Mouse (Mus musculus) cerebellum, postnatal 4 days (tissue): ENCODE data around the gene Olfr976.
"Not testable (repeated sequence)": the region's sequence is repeated elsewhere in the genome, so short reads cannot be mapped to it uniquely, and the experiment has no call there.

ENCODE experiments used
- DNase-seq, 2 experiments: peaks; one replicate each; pipeline ENCODE4 v3.0.0; 2022; ENCODE audit warnings: low spot score in 2 of 2, mixed read lengths in 1 of 2

The Olfr976 gene

DNA sequence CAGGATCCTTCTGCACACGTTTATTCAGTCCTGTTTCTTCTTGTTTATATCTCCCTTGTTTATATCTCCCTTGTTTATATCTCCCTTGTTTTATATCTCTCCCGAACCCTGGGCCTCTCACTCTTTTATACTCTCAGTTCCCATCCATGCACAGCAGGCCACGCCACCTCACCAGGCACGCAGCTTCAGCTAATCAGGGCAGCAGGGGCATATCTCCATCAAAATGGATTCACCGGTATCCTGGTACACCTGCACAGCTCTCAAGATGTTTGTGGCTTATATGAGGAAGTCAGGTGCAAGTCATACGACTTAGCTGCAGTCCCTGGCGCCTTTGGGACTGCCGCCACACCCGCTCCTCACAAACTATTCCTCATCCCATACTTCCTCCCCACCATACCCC is at the start of gene Olfr976:
Gene Olfr976 (minus strand): TSS at position 101 of the 400 bp plus-strand sequence.
- DNase-seq, result not testable (repeated sequence)

DNA sequence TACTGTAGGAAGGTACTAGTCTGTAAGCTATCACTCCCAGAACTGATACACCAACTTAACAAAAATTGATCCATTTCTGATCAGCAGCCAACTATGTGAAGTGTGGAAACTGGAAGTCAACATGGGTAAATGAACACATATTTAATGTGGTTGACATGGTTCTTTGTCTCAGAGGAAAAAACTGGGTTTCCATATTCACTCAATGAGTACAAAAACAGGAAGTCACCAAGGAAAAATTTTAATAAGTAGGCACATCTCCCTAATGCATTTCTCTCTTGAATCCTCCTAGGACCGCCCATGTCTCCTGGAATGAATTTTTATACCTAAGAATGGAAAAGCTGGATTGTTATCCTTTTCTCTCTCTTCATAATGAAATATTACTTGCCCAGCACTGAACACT is 48.5 kb upstream of the Olfr976 start, which contains the start of gene Olfr980:
Gene Olfr980 (minus strand): TSS at position 101 of the 400 bp plus-strand sequence.
- DNase-seq, result no peak

DNA sequence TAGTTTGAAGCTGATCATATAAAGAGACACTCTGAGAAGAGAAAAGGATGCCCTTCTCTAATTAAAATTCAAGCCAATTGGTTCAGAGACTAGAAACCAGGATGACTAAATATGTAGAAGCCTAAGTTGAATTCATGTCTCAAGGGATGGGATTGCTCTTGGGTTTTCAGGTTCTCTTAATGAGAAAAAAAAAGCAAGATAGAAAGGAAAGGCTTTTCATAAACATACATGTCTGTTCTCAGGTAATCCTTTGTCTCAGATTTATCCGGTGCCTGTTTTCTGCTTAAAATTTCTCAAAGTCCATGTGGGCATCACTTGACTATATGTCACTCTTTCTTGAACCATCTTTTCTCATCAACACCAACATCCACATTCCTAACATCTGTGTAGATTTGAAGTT is 42.4 kb upstream of the Olfr976 start, which contains the start of gene Olfr979:
Gene Olfr979 (minus strand): TSS at position 101 of the 400 bp plus-strand sequence.
- no peak for DNase-seq

- DNase-seq, result no peak
These were observed 30.9 kb upstream of the Olfr976 start, which contains the start of gene Olfr978 for GRCm38 (mm10) chr9:39991813-39992212. Olfr978 (plus strand) TSS chr9:39992113.

DNA sequence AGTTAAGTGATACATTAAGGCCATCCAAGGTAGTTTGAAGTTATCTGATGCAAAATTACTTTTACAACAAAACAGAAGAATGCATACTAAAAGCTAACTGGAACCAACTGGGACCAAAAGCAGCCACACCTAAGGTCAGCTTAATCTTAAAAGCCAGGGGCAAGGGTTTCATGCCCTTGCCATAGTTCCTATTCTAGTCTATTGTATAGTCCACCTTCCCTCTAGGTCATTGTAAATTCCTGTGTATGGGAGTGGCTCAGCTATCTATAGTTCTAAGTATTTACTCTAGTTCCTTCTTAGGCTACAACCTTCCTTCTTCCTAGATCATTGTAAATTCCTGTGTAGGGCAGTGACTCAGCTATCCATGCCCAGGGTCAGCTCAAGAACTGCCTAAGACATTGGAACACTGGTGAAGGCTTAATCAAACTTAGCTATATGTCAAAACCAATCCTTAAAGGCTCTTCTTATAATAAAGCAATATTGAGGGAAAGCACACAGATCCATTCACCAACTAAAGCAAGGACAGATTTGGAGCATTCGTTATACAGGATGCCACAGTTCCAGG is 15.7 kb upstream of the Olfr976 start:
- DNase-seq, result not testable (repeated sequence)

DNA sequence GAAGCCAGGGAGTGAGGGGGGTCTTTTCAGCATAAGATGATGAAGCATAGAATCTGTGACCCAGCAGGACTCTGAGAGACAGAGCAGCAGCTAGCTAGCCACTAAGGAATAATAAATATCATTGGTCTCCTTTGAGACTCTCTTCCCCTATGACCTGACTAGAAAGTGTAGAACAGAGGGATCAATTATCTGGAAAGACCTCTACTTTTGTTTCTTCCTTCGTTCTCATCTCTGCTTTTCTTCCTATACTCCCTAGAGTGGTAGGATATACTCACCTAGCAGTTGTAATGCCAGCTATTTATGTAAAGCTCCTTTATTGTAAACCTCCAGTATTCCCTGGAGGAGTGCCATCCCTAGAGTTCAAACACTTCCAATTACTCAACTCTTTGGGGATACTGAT is 9.0 kb downstream of the Olfr976 start, which contains the start of gene Olfr975:
Gene Olfr975 (minus strand): TSS at position 101 of the 400 bp plus-strand sequence.
- DNase-seq, result no peak

DNA sequence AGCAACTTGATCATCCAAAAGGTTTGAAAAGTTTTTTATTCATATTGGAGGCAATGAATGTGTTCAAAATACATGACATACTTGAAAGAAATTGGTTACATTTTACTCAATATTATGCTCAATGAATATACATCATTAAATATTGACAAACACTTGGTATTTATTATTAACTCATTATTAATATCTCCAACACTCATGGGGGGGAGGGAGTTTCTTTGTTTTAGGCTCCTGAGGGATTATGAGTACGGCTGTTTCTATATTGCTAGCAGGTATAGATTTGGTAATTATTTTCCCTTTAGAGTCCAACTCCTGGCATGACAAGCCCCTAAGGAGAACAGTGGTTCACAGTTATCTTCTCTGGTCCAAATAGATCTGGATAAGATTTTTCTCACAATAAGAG is 23.7 kb downstream of the Olfr976 start, which contains the start of gene Olfr974:
Gene Olfr974 (plus strand): TSS at position 301 of the 400 bp plus-strand sequence.
- no peak for DNase-seq

- DNase-seq, result not testable (repeated sequence)
These were observed 32.1 kb downstream of the Olfr976 start for GRCm38 (mm10) chr9:39928837-39929236.

GRCm38 (mm10) chr9:39927975-39928836 is 32.7 kb downstream of the Olfr976 start:
- not testable (repeated sequence) for DNase-seq

- DNase-seq, result no peak
These were observed 51.0 kb downstream of the Olfr976 start for GRCm38 (mm10) chr9:39909939-39910338.

GRCm38 (mm10) chr9:39907036-39907435 is 53.9 kb downstream of the Olfr976 start, which contains the start of gene Olfr229:
Olfr229 (plus strand) TSS chr9:39907336.
- DNase-seq, result no peak

GRCm38 (mm10) chr9:39905106-39905505 is 55.8 kb downstream of the Olfr976 start:
- DNase-seq, result no peak
